Mouse (Mus musculus) testis, adult 2 months (tissue): ENCODE data around the gene Slc27a3.

Source experiments
- CTCF ChIP-seq: fragments of 200-500 bp; IDR thresholded peaks from 2 replicates; pipeline ENCODE4 v1.5.1; 2012; ENCODE audit warnings: low read depth, mild to moderate bottlenecking, inconsistent platforms, low read length, moderate library complexity; ENCODE audit not compliant: control insufficient read depth, insufficient read depth, insufficient replicate concordance
- POLR2A ChIP-seq: fragments of 200-500 bp; IDR thresholded peaks from 2 replicates; pipeline ENCODE4 v1.6.1; 2012; ENCODE audit warnings: low read depth, mild to moderate bottlenecking, inconsistent platforms, low read length, moderate library complexity; ENCODE audit not compliant: control insufficient read depth

DNA sequence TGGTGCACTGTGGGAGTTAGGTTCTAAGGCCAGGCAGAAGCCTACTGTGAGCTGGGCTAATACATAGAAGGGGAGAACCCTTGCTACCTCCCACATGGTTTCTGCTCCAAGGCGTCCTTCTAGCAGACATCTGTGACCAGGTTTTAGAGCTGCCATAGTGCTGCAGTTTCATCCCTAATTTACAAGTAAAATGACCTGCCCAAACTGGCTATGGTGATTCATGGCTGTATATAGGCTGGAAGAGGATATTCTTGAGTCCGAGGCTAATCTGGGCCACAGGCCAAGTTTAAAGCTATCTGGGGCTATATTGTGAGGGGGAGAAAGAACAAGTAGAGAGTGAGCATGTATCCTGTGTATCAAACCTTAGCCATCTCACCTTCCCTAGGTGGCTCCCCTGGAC lies 20.7 kb downstream of the Slc27a3 start:
- TF ChIP-seq POLR2A (no peak), CTCF (no peak)
